Mouse (Mus musculus): ENCODE measurements around the gene Ulk1.
A peak's percentile ranks its signal among the peaks of the same experiment; 100 is the strongest.
"Not testable (repeated sequence)": the region's sequence is repeated elsewhere in the genome, so short reads cannot be mapped to it uniquely, and the experiment has no call there.

The Ulk1 gene

GRCm38 (mm10) chr5:110809667-110810325 is at the start of gene Ulk1:
Gene Ulk1, minus strand, starts transcription at chr5:110810097.
- DNase-seq (ENCODE audit: low spot score), result peak; percentile 100

- peak; percentile 59 for DNase-seq (ENCODE audit: low spot score)
These were observed 49.2 kb upstream of the Ulk1 start for GRCm38 (mm10) chr5:110859013-110859650.

- no peak for DNase-seq (ENCODE audit: low spot score)
These were observed 47.2 kb upstream of the Ulk1 start for GRCm38 (mm10) chr5:110857091-110857490.

- no peak for DNase-seq (ENCODE audit: low spot score)
These were observed 43.1 kb upstream of the Ulk1 start for GRCm38 (mm10) chr5:110852990-110853389.

GRCm38 (mm10) chr5:110841046-110841862 is 31.4 kb upstream of the Ulk1 start:
- no peak for DNase-seq (ENCODE audit: low spot score)

DNA sequence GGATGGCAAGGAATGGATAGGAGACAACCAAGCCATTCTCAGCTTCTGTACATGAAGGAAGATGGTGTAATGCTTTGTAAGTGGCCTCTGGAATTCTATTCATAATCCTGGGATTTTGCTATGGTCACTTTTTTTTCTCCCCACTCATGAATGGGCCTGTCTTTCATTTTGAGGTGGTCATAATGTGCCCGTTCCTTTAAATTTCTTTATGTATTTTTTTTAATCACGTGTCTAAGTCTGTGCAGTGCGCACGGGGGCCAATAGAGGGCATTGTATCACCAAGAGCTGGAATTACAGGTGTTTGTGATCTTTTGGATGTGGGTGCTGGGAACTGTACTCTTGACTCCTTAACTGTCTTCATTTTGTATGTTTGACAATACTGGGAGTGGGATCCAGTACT is 30.6 kb upstream of the Ulk1 start:
- DNase-seq (ENCODE audit: low spot score), result peak; percentile 57

DNA sequence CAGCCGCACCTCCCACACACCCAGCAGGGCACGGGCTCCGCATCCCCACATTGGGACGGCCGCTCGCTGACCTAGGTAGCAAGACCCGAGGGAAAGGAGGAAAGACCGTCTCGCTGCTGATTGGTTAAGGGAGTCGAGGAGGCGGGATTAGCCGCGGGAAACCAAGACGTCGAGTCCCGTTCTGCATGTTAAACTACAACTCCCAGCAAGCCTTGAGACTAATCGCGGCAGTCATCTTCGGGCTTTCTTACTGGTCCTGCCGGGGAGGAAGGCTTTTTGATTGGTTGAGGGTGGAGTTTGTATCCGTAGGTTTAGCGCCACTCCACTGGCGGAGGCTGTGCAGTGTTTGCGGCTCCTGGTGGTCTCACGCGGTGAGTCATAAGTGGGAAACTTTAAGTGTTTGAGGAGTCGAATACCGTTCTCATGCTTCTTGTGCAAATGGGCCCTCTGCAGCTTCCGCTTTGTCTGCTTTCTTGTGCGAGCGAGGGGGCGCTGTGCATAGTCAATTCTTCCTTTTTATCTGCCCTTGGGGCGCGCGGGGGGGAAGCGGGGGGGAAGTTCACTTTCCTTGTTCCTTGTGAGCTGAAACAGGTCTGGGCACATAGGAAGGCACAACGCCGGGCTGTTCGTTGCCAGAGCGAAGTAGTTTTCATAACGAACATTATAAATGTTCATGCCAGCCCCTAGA is 29.9 kb upstream of the Ulk1 start, which contains the start of the genes Hscb and Chek2:
Gene Hscb, minus strand, starts transcription at position 100 of the 688 bp plus-strand sequence.
Gene Chek2, plus strand, starts transcription at position 302 of the 688 bp plus-strand sequence.
- peak; percentile 98 for DNase-seq (ENCODE audit: low spot score)

GRCm38 (mm10) chr5:110839038-110839677 is 29.3 kb upstream of the Ulk1 start:
- DNase-seq (ENCODE audit: low spot score), result no peak

GRCm38 (mm10) chr5:110838016-110838415 is 28.1 kb upstream of the Ulk1 start:
- not testable (repeated sequence) for DNase-seq (ENCODE audit: low spot score)

GRCm38 (mm10) chr5:110835959-110836358 is 26.1 kb upstream of the Ulk1 start:
- peak; percentile 58 for DNase-seq (ENCODE audit: low spot score)

DNA sequence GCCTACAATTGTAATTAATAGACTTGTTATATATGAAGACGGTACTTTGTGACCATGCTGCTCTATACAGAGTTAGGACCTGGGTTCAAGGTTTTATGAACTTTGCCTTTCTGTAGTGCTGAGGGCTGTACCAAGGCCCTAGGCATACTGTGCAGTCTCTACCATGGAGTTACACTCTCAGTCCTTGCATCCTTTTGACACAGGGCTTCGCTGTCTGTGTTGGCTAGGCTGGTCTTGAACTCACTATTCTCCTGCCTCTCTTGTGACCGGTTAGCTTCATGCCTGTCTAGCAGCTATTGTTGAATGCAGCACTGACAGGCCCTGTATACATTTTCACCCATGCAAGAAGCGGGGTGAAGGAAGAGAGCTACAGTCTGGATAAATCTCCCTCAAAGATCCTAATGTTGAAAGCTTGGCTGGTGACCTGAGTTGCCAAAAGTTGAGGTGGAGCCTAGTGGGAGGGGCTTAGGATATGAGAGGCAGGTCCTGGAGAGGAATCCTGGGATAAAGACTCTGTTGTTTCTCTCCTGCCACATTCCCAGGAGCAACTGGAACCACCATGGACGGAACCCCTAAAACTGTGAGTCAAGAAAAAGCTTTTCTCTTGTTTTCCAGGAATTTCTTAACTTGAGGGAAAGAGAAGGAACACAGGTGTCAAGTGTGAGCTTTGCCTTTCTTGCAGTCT is 21.3 kb upstream of the Ulk1 start:
- DNase-seq (ENCODE audit: low spot score), result no peak

DNA sequence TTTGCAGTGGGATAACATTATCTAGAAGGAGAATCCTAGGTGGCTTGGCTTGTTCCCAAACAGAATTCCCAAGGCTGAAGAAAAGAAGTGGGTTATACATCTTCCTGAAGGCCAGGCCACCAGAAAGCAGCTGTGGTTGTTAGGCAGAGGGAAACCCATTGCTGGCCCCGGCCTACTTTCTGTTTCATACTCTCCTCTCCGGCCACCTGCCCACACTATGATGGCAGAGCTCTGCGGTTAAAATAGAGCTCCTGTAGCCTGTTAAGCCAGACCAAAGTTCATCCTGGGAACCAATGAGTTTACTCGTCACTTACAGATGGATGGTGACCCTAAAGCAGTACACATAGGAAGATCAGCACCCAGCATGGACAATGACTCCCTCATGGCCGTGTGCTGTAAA is 17.7 kb upstream of the Ulk1 start:
- DNase-seq (ENCODE audit: low spot score), result no peak

- no peak for DNase-seq (ENCODE audit: low spot score)
These were observed 17.0 kb upstream of the Ulk1 start for GRCm38 (mm10) chr5:110826781-110827495.

DNA sequence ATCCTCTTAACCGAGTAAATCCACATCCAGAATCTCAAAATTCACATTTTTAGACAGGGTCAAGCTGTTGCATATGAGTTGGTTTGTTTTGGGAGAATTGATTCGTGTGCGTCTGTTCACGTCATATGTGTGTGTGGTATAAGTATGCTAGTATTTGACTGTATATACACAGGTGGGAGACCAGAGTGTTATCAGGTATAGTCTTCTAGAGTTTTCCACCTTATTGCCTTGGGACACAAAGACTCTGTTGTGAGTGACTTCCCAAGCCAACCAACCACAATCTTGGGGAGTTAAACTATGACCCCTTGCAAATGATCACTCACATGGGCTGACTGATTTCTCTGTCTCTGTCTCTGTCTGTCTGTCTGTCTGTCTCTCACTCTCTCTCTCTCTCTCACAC is 14.5 kb upstream of the Ulk1 start:
- DNase-seq (ENCODE audit: low spot score), result no peak

GRCm38 (mm10) chr5:110808821-110809666 is 853 bp downstream of the Ulk1 start:
- DNase-seq (ENCODE audit: low spot score), result peak; percentile 34

DNA sequence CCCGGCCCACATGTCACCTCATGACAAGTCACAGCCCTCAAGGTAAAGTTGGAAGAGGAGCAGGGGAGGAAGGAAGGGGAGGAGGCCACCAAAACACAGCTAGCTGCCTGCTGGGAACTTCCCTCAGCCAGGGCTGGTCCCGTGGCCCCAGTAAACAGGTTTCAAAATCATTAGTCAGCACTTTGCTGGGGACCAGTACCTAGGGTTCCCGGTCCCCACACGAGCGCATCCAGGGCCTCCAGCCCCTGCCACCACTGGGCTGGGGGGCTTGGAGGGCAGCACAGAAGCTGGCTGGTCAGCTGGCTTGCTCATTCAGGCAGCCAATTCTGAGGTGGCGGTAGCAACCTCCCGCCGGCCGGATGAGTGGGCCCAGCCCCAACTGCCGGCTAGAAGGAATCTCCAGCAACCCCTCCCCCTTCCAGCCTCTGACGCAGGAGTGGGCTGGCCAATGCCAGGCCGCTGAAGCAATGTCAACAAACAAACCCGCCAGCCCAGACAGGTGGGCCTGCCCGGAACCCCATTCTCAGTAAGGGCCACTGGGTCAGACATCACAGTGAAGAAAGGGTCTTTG is 1.8 kb downstream of the Ulk1 start:
- DNase-seq (ENCODE audit: low spot score), result peak; percentile 94

- DNase-seq (ENCODE audit: low spot score), result no peak
These were observed 2.4 kb downstream of the Ulk1 start for GRCm38 (mm10) chr5:110807453-110807852.

GRCm38 (mm10) chr5:110806676-110807075 is 3.2 kb downstream of the Ulk1 start:
- no peak for DNase-seq (ENCODE audit: low spot score)

- DNase-seq (ENCODE audit: low spot score), result no peak
These were observed 3.7 kb downstream of the Ulk1 start for GRCm38 (mm10) chr5:110806154-110806553.

All from urinary bladder, postnatal 14 days (tissue).